Mouse (Mus musculus): Measurements from ENCODE around the gene Usp29.
"Not testable (repeated sequence)": the region's sequence is repeated elsewhere in the genome, so short reads cannot be mapped to it uniquely, and the experiment has no call there.

Usp29 gene

GRCm38 (mm10) chr7:6822633-6823032, 92.3 kb downstream of the Usp29 start:
- no peak for DNase-seq

- DNase-seq, result no peak
Measured at GRCm38 (mm10) chr7:6823673-6824072, 93.3 kb downstream of the Usp29 start.

DNA sequence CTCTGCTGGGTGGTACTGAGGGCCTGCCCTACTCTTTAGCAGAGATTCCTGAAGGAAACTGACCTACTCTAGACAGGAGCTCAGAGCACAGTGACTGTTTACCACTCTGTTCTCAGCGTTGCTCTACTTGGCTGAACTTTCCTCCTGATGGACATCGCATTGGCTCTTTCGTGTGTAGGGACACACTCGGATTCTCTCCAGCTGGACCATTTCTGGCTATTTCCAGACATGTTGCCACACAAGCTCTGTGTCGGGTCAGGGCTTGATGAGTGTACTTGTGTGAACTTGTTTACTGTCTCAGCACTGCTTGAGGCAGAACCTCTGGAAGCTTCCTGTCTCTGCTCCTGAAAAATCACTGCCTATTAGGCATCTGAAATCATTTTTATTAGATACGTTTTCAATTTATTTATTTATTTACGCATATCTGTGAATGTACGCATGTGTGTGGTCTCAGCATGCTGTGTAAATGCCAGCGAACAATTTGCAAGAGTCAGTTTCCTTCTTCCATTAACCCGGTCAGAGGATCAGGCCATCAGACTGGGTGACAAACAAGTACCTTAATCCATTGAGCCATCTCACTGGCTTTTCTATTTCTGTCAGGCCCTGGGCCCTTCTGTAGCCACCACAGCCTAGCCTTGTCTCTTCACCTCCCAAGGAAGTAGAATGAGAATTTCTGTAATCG, 95.7 kb downstream of the Usp29 start:
- no peak for DNase-seq

GRCm38 (mm10) chr7:6829148-6829547, 98.8 kb downstream of the Usp29 start:
- no peak for DNase-seq

- no peak for DNase-seq
Measured at GRCm38 (mm10) chr7:6834950-6835349, 104.6 kb downstream of the Usp29 start.

GRCm38 (mm10) chr7:6835351-6835750, 105.0 kb downstream of the Usp29 start:
- peak; percentile 24 to 28 for DNase-seq

- DNase-seq, result no peak
Measured at GRCm38 (mm10) chr7:6837297-6837925, 107.0 kb downstream of the Usp29 start.

GRCm38 (mm10) chr7:6837926-6838554, 107.7 kb downstream of the Usp29 start:
- no peak for DNase-seq

DNA sequence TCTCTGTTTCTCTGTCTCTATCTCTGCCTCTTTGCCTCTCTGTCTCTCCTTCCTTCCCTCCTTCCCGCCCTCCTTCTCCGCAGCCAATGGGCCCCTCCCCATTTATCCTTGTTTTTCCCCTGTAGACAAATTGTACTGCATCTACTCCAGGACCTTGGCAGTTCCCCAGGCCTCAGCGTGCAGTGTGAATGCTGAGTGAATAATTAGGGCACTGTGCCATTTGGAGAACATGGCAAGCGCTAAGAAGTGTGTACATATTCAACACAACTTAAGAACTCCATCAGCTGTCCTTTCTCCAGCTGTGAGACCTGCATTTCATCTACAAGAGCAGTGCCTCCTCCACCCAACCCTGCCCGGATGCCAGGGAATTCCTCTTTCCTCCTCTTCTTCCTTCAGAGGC, 110.5 kb downstream of the Usp29 start:
- peak; percentile 75 to 87 for DNase-seq

- no peak for DNase-seq
Measured at GRCm38 (mm10) chr7:6849495-6849894, 119.1 kb downstream of the Usp29 start.

DNA sequence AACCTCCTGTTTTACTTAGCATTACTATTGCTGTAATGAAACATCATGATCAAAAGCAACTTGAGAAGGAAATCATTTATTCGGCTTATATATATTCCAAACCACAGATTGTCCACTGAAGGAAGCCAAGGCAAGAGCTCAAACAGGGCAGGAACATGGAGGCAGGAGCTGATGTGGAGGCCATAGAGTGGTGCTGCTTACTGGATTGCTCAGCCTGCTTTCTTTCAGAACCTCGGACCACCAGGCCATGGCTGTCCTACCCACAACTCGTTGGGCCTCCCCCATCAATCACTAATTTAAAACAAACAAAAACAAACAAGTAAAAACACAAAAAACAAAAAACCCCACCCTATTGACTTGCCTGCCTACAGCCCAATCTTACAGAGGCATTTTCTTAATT, 119.9 kb downstream of the Usp29 start:
- DNase-seq, result no peak

GRCm38 (mm10) chr7:6851256-6851655, 120.9 kb downstream of the Usp29 start:
- no peak for DNase-seq

- no peak for DNase-seq
Measured at GRCm38 (mm10) chr7:6851717-6852503, 121.5 kb downstream of the Usp29 start.

GRCm38 (mm10) chr7:6855613-6856405, 125.4 kb downstream of the Usp29 start:
- DNase-seq, result no peak

DNA sequence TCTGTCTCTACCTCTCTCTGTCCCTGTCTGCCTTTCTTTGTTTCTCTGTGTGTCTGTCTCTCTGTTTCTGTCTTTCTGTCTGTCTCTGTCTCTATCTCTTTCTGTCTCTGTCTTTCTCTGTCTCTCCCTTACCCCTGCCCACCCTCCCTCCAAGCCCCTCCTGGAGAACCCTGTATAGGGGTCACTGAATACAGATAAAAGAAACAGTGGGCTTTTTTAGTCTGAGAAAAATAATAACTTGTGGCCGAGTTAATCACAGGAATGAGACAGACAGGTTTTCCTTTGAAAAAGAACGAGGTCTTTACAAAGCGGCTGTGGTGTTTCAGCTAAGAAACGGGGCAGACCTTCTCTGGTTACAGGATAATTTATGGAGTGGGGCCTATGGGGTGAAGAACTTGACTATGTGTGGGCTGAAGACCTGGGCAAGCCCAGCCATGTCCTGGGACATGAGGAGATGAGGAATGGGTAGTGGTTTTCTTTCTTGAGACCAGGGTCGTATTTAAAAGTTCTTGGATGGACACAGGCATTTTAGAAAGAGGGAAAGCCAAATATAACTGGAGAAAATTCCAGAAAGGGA, 128.4 kb downstream of the Usp29 start:
- DNase-seq, result no peak

DNA sequence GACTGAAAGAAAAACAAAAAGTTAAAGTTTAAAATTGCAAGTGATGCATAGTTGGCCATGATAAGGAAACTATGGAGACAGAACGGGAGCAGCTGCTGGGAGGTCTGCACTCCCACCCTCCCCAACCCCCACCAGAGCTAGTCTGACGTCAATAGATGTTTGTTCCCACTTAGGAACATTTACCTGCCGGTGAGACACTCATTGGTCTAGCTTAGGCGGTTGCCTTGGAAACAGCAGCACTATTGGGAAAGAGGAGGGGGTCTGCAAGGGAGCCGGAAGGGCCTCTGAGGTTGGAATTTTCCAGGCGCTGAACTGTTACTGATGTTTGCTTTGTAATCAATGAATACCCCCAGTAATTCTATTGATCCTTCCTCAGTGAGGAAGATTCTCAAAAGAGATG, 130.3 kb downstream of the Usp29 start:
- DNase-seq, result no peak

GRCm38 (mm10) chr7:6866351-6866750, 136.0 kb downstream of the Usp29 start:
- DNase-seq, result peak; percentile 65 to 79

- DNase-seq, result no peak
Measured at GRCm38 (mm10) chr7:6868831-6869230, 138.5 kb downstream of the Usp29 start.

- DNase-seq, result no peak
Measured at GRCm38 (mm10) chr7:6869556-6869955, 139.2 kb downstream of the Usp29 start.

- DNase-seq, result peak in 1 of 2 experiments; percentile 8
Measured at GRCm38 (mm10) chr7:6874448-6874847, 144.1 kb downstream of the Usp29 start.

- no peak for DNase-seq
Measured at GRCm38 (mm10) chr7:6878202-6878601, 147.8 kb downstream of the Usp29 start.

DNA sequence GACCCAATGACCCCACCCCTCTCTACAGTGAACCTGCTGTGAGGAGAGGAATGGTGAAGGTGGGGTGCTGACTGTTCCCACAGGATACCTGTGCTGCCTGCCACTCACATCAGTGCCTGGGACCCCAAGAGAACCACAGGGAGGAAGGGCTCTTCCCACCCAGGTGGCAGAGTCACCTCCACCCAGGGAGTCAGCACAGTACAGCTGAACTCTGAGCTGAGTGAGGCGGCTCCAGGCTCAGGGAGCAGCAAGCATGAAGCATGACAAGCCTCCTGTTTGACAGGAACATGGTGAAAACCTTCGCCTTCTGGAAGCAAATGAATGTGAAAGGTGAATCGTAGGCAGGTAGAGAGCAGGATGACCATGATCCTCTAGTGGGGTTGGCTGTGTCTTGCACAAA, 148.5 kb downstream of the Usp29 start:
- not testable (repeated sequence) for DNase-seq

All from cerebellum, postnatal 25 days (tissue).